15 mouse cellular contexts compared by ENCODE assay signal in the genomic region with DNA sequence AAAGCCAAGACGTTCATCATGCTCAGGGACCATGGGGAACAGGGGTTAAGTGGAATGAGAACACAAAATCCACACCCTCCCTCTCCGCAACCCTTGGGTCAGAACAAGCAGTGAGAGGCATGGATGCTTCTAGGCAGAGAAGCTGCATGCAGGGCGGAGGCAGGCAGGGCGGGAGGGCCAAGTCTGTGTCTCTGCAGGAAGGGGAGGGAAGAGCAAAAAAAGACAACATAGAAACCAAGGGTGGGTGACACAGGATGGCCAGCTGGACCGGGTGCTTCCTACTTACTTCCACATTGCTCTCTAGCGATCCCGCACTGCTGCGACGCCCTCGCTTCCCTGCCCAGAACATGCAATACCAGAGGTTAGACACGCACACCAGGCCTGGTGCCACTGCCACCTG. TPM values are rescaled to one million over a fixed set of nuclear protein-coding genes. Genes with fewer than 3 reads are reported as not detected.
DNase-seq lines count a peak whose midpoint lies in the region; ATAC-seq and TF ChIP-seq lines count a peak whose summit lies in the region.
"Had no signal": no experiment of that assay in that cellular context is flagged by ENCODE, and none has a peak within 500 bp of the region (broad histone marks: within the 10 kb centered on the region; RNA-seq: fewer than 3 reads in every experiment).

No protein-coding gene starts in this region.

- peak; percentile 23 to 42 for DNase-seq in adrenal gland, adult (ENCODE audit: inconsistent age in 2 of 2, low spot score in 1 of 2)
- no peak for DNase-seq in adrenal gland, postnatal 10 days
- no peak for DNase-seq in heart, adult 8-10 months (ENCODE audit: low spot score)
- DNase-seq in kidney, postnatal 14 days, result peak; percentile 49
- DNase-seq in urinary bladder, postnatal 36 days (ENCODE audit: low spot score in 2 of 2), result no peak
- DNase-seq in ovary, postnatal 14 days (ENCODE audit: low spot score), result no peak
- DNase-seq: cerebellum, adult 11 months; gastrocnemius, postnatal 36 days; liver, postnatal 0 days; midbrain, embryonic 14.5 days; thymus, adult 18-20 months had no signal

- 0 out of 2 replicates have a peak, but pooled peaks have one; percentile 5 for ATAC-seq in heart, embryonic 14.5 days (ENCODE audit: insufficient number of reproducible peaks, insufficient read depth, low FRiP score, low read depth)
- ATAC-seq: hindbrain, postnatal 0 days; liver, postnatal 0 days had no signal

- H3K4me3 ChIP-seq in heart, embryonic 14.5 days (ENCODE audit: control insufficient read depth in 1 of 2, insufficient read depth in 1 of 2, low read depth in 1 of 2, low read length in 2 of 2), result no peak overlapping the region
- H3K4me3 ChIP-seq in E14TG2a.4 (replicated peaks; ENCODE audit: low read length), result peak overlapping the region; percentile 17; the same call in 1 of the 2 replicates
- H3K4me3 ChIP-seq: limb, embryonic 12.5 days had no signal

- no peaks in the 10 kb centered on the region for H3K9me3 ChIP-seq in heart, embryonic 14.5 days (ENCODE audit: control insufficient read depth, low read length)
- H3K9me3 ChIP-seq in E14TG2a.4 (ENCODE audit: low read length), result no peaks in the 10 kb centered on the region
- H3K9me3 ChIP-seq: limb, embryonic 12.5 days had no signal

- WGBS in heart, embryonic 14.5 days, result 86% methylated on average over 11 of the region's 11 CpGs

- peak overlapping the region; percentile 34 to 57; a peak in 2 of 4 replicates for H3K27ac ChIP-seq in heart, embryonic 14.5 days (replicated peaks in 1 of 2; ENCODE audit: control insufficient read depth in 1 of 2, insufficient read depth in 1 of 2, low read depth in 2 of 2, low read length in 2 of 2)
- H3K27ac ChIP-seq: hindbrain, postnatal 0 days; limb, embryonic 12.5 days had no signal

- H3K9ac ChIP-seq in heart, embryonic 14.5 days (ENCODE audit: low read length), result no peak overlapping the region; the same call in 1 of the 2 replicates
- H3K9ac ChIP-seq: limb, embryonic 12.5 days; liver, postnatal 0 days had no signal

- H3K4me1 ChIP-seq in heart, embryonic 14.5 days (ENCODE audit: control insufficient read depth in 2 of 2, insufficient read depth in 2 of 2, low read length in 2 of 2), result peaks cover 5 to 23% of the 10 kb centered on the region in 2 experiments
- peaks cover 34% of the 10 kb centered on the region for H3K4me1 ChIP-seq in E14TG2a.4 (replicated peaks; ENCODE audit: low read depth, low read length)
- H3K4me1 ChIP-seq: limb, embryonic 12.5 days had no signal

- no peak overlapping the region for H3K4me2 ChIP-seq in heart, embryonic 14.5 days (ENCODE audit: low read length)
- H3K4me2 ChIP-seq: limb, embryonic 12.5 days had no signal

- no peaks in the 10 kb centered on the region for H3K27me3 ChIP-seq in heart, embryonic 14.5 days (ENCODE audit: control insufficient read depth, insufficient read depth, low read length)
- no peaks in the 10 kb centered on the region for H3K27me3 ChIP-seq in E14TG2a.4 (ENCODE audit: insufficient read depth, low read length)
- H3K27me3 ChIP-seq: limb, embryonic 12.5 days had no signal

- no peak for TF ChIP-seq CTCF in E14TG2a.4 (conservative IDR thresholded peaks at IDR 0.05; ENCODE audit: low read length)

- H3K36me3 ChIP-seq in heart, embryonic 14.5 days (ENCODE audit: control insufficient read depth, insufficient read depth, low read length), result peaks cover 89% of the 10 kb centered on the region
- H3K36me3 ChIP-seq in E14TG2a.4 (ENCODE audit: insufficient read depth, low read length), result peaks cover 40% of the 10 kb centered on the region

RNA-seq across cellular contexts. Expression of a gene that starts 59.2 kb away (rescaled TPM):
- 10 to 100 TPM; 20.8 to 25.2 TPM for total RNA-seq in adrenal gland, postnatal 10 days (2021)
- 12.8 and 14.8 TPM in 2 replicates for polyA plus RNA-seq in heart, embryonic 14.5 days (2014; fragmentation: Nextera tagmentation; extraction: Ambion mirVana)
- 10 to 100 TPM; 48.1 to 98.4 (median 78.7) TPM for total RNA-seq in heart, adult 8-10 months (2022)

Comparison
In these comparisons a context has a peak if more than half of its experiments do, and no peak if none do; other contexts are left out.
1. DNase-seq: peak in adrenal gland, adult (2 of 2) and kidney, postnatal 14 days (single experiment); none in adrenal gland, postnatal 10 days (single experiment), heart, adult 8-10 months (single experiment), urinary bladder, postnatal 36 days (0 of 2) and ovary, postnatal 14 days (single experiment).